Mouse (Mus musculus) G1E (cell line): ENCODE results near the gene Ccdc158.

Source experiments
- CTCF ChIP-seq: IDR thresholded peaks from 2 replicates; pipeline ENCODE4 v1.5.1; 2012; ENCODE audit warnings: low read depth, low read length, inconsistent platforms, mixed read lengths
- GATA1 ChIP-seq: IDR thresholded peaks from 2 replicates; pipeline ENCODE4 v1.6.1; 2012; ENCODE audit warnings: borderline replicate concordance, low read length, inconsistent platforms, mixed read lengths
- POLR2AphosphoS5 ChIP-seq: IDR thresholded peaks from 2 replicates; pipeline ENCODE4 v1.6.1; 2012; ENCODE audit warnings: low read depth, low read length, inconsistent platforms; ENCODE audit not compliant: insufficient replicate concordance
- TAL1 ChIP-seq: conservative IDR thresholded peaks from 2 replicates; pipeline ENCODE4 v1.6.1; 2012; ENCODE audit warnings: low read depth, low read length, inconsistent platforms, mixed read lengths

DNA sequence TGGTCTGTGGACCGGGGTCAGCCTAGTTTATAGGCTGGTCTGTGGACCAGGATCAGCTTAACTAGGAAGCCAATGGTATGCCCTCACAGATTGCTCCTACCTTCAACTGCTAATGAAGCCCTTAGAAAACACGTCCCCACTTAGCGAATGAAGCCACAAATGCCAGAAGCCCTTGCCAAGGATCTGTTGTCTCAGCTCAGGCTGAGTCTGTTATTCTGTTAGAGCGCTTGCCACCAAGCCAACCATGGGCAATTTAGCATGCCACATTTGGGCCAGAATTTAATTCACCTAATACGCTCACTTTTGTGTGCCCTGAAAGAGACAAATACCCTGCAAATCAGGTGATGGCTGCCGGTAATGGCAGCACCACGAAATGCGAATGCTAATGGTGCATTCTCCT is 28.6 kb upstream of the Ccdc158 start:
- no peak for TF ChIP-seq CTCF
- TF ChIP-seq POLR2AphosphoS5 = no peak
- no peak for TF ChIP-seq TAL1
- no peak for TF ChIP-seq GATA1
